Mouse (Mus musculus) ES-E14 (cell line): ENCODE measurements at regions not wholly inside any gene's neighbourhood (a gene's known extent, or its start where the extent isn't known, plus 50 kb on each side); places are given as distances from the start of the nearest gene placed in this dataset.

Source experiments
- DNase-seq: peaks from one replicate; pipeline ENCODE4 v3.0.0-alpha.2; 2013; ENCODE audit warnings: low read depth, low spot score
- H3K27ac ChIP-seq: 2 replicates; pipeline ENCODE4 v1.5.1; 2012; ENCODE audit warnings: low read depth, mild to moderate bottlenecking, low read length, moderate library complexity, mixed read lengths; ENCODE audit not compliant: poor library complexity, insufficient read depth, severe bottlenecking
- H3K36me3 ChIP-seq: 2 replicates; pipeline ENCODE4 v1.6.1; 2012; ENCODE audit warnings: mild to moderate bottlenecking, low read length, moderate library complexity, mixed read lengths; ENCODE audit not compliant: control insufficient read depth, poor library complexity, insufficient read depth, severe bottlenecking
- H3K4me1 ChIP-seq, 2 experiments: fragments of 150-350 bp in 1 of 2; sonication (generic) in 1 of 2; 2 replicates each; pipeline ENCODE4 v1.6.1; 2012; ENCODE audit warnings: low read length in 2 of 2, mild to moderate bottlenecking in 1 of 2, mixed read lengths in 1 of 2; ENCODE audit not compliant: control insufficient read depth in 2 of 2, insufficient read depth in 2 of 2, poor library complexity in 1 of 2
- H3K4me3 ChIP-seq, 2 experiments: fragments of 150-350 bp in 1 of 2; sonication (generic) in 1 of 2; 2 replicates each; pipeline ENCODE4 v1.5.1; 2012; ENCODE audit warnings: low read length in 2 of 2, low read depth in 1 of 2, mild to moderate bottlenecking in 1 of 2, mixed read lengths in 1 of 2; ENCODE audit not compliant: insufficient read depth in 1 of 2, poor library complexity in 1 of 2, severe bottlenecking in 1 of 2
- H3K9ac ChIP-seq: 2 replicates; pipeline ENCODE4 v1.6.1; 2012; ENCODE audit warnings: low read depth, mild to moderate bottlenecking, low read length, mixed read lengths; ENCODE audit not compliant: poor library complexity, insufficient read depth, severe bottlenecking
- H3K9me3 ChIP-seq: fragments of 150-350 bp; sonication (generic); 2 replicates; pipeline ENCODE4 v1.6.1; 2012; ENCODE audit warnings: low read depth, mild to moderate bottlenecking, low read length; ENCODE audit not compliant: control insufficient read depth, insufficient read depth
- CHD2 ChIP-seq: IDR thresholded peaks from 2 replicates; pipeline ENCODE4 v1.6.1; 2014; ENCODE audit warnings: mild to moderate bottlenecking, low read depth, low read length, inconsistent platforms
- HCFC1 ChIP-seq: IDR thresholded peaks from 2 replicates; pipeline ENCODE4 v1.6.1; 2012; ENCODE audit warnings: low read length, inconsistent platforms, borderline replicate concordance; ENCODE audit not compliant: insufficient read depth
- MAFK ChIP-seq: IDR thresholded peaks from 2 replicates; pipeline ENCODE4 v1.6.1; 2014; ENCODE audit warnings: mild to moderate bottlenecking, low read depth, low read length, inconsistent platforms; ENCODE audit not compliant: insufficient read depth
- ZC3H11A ChIP-seq: IDR thresholded peaks from 2 replicates; pipeline ENCODE4 v1.6.1; 2012; ENCODE audit warnings: low read depth, mild to moderate bottlenecking, inconsistent platforms, low read length, borderline replicate concordance
- ZNF384 ChIP-seq: IDR thresholded peaks from 2 replicates; pipeline ENCODE4 v1.6.1; 2012; ENCODE audit warnings: low read depth, low read length, inconsistent platforms
- in situ Hi-C, 2 experiments: fragments of 600-800 bp; cut with MboI; formaldehyde crosslinking; loops; one replicate each; pipeline ENCODE4 v1.15.1; 2025; ENCODE audit warnings: low sequenced_read_pairs in 2 of 2, inconsistent platforms in 1 of 2; ENCODE audit not compliant: unreplicated experiment in 2 of 2

GRCm38 (mm10) chr5:62545785-62546184, 220.2 kb downstream of the Arap2 start:
- DNase-seq, result no peak
- Histone ChIP-seq H3K36me3 (no peaks in the 10 kb centered on the region), H3K9ac (no peak overlapping the region), H3K9me3 (no peaks in the 10 kb centered on the region), H3K4me3 (no peak overlapping the region), H3K4me1 (no peaks in the 10 kb centered on the region), H3K27ac (no peak overlapping the region)
- in situ Hi-C loops, result no loop called here
- TF ChIP-seq HCFC1 (no peak), ZC3H11A (no peak), MAFK (no peak), ZNF384 (no peak), CHD2 (no peak)

- TF ChIP-seq ZC3H11A (no peak), MAFK (peak; percentile 89)
- Histone ChIP-seq H3K9ac (no peak overlapping the region), H3K9me3 (no peaks in the 10 kb centered on the region), H3K4me3 (no peak overlapping the region), H3K4me1 (no peaks in the 10 kb centered on the region), H3K36me3 (no peaks in the 10 kb centered on the region), H3K27ac (no peak overlapping the region)
- no peak for DNase-seq
- in situ Hi-C loops, result no loop called here
Measured at GRCm38 (mm10) chr5:62539304-62539703, 226.7 kb downstream of the Arap2 start.

- Histone ChIP-seq H3K9me3 (no peaks in the 10 kb centered on the region), H3K9ac (no peak overlapping the region), H3K4me1 (no peaks in the 10 kb centered on the region), H3K27ac (no peak overlapping the region), H3K4me3 (no peak overlapping the region), H3K36me3 (no peaks in the 10 kb centered on the region)
- no peak for DNase-seq
- no peak for TF ChIP-seq CHD2
- no peak for TF ChIP-seq MAFK
- no peak for TF ChIP-seq HCFC1
- TF ChIP-seq ZNF384, result no peak
- TF ChIP-seq ZC3H11A, result no peak
- in situ Hi-C loops, result no loop called here
Measured at GRCm38 (mm10) chr5:62511827-62512226, 254.1 kb downstream of the Arap2 start.

GRCm38 (mm10) chr5:62483521-62483920, 282.4 kb downstream of the Arap2 start:
- no peak overlapping the region for H3K9ac ChIP-seq
- no peaks in the 10 kb centered on the region for H3K9me3 ChIP-seq
- DNase-seq, result peak; percentile 29
- no peaks in the 10 kb centered on the region for H3K36me3 ChIP-seq
- TF ChIP-seq ZC3H11A, result no peak
- no peak for TF ChIP-seq ZNF384
- no peak for TF ChIP-seq MAFK
- TF ChIP-seq CHD2, result no peak
- TF ChIP-seq HCFC1, result no peak
- no peaks in the 10 kb centered on the region for H3K4me1 ChIP-seq
- in situ Hi-C loops, result no loop called here
- H3K27ac ChIP-seq, result no peak overlapping the region
- H3K4me3 ChIP-seq, result no peak overlapping the region

GRCm38 (mm10) chr5:62480967-62481366, 285.0 kb downstream of the Arap2 start:
- Histone ChIP-seq H3K9me3 (no peaks in the 10 kb centered on the region), H3K4me3 (no peak overlapping the region), H3K4me1 (no peaks in the 10 kb centered on the region), H3K36me3 (no peaks in the 10 kb centered on the region), H3K27ac (no peak overlapping the region), H3K9ac (no peak overlapping the region)
- in situ Hi-C loops, result no loop called here
- DNase-seq, result no peak
- TF ChIP-seq ZC3H11A, result no peak
- no peak for TF ChIP-seq ZNF384
- TF ChIP-seq MAFK, result no peak
- TF ChIP-seq HCFC1, result no peak
- TF ChIP-seq CHD2, result no peak
